Mouse (Mus musculus) adrenal gland (tissue): ENCODE measurements around the gene Dact1.

ENCODE experiments used
- intact Hi-C: fragments of 180-260 bp; cut with DNase I; formaldehyde crosslinking; loops from one replicate; pipeline ENCODE4 v1.15.1; 2025

The Dact1 gene

GRCm38 (mm10) chr12:71337025-71337582 is 27.4 kb downstream of the Dact1 start:
- intact Hi-C loops, result no loop called here

- intact Hi-C loops, result no loop called here
Measured at GRCm38 (mm10) chr12:71337896-71338463, 28.3 kb downstream of the Dact1 start.

- intact Hi-C loops, result no loop called here
Measured at GRCm38 (mm10) chr12:71339142-71339848, 29.6 kb downstream of the Dact1 start.

- intact Hi-C loops, result no loop called here
Measured at GRCm38 (mm10) chr12:71342397-71342796, 32.7 kb downstream of the Dact1 start.

- intact Hi-C loops, result no loop called here
Measured at GRCm38 (mm10) chr12:71345471-71345870, 35.8 kb downstream of the Dact1 start.

- intact Hi-C loops, result no loop called here
Measured at GRCm38 (mm10) chr12:71346071-71346470, 36.4 kb downstream of the Dact1 start.

- intact Hi-C loops, result no loop called here
Measured at GRCm38 (mm10) chr12:71348401-71348896, 38.8 kb downstream of the Dact1 start.

GRCm38 (mm10) chr12:71350077-71350476 is 40.4 kb downstream of the Dact1 start:
- intact Hi-C loops, result no loop called here

- intact Hi-C loops, result no loop called here
Measured at GRCm38 (mm10) chr12:71354656-71355055, 45.0 kb downstream of the Dact1 start.

GRCm38 (mm10) chr12:71355092-71355491 is 45.4 kb downstream of the Dact1 start:
- intact Hi-C loops, result no loop called here

GRCm38 (mm10) chr12:71361616-71362015 is 51.9 kb downstream of the Dact1 start:
- intact Hi-C loops, result no loop called here

GRCm38 (mm10) chr12:71362425-71362824 is 52.7 kb downstream of the Dact1 start:
- intact Hi-C loops, result no loop called here

GRCm38 (mm10) chr12:71364106-71364505 is 54.4 kb downstream of the Dact1 start:
- intact Hi-C loops, result no loop called here

- intact Hi-C loops, result no loop called here
Measured at GRCm38 (mm10) chr12:71364531-71364930, 54.8 kb downstream of the Dact1 start.

GRCm38 (mm10) chr12:71365208-71365607 is 55.5 kb downstream of the Dact1 start:
- intact Hi-C loops, result no loop called here

GRCm38 (mm10) chr12:71366175-71366574 is 56.5 kb downstream of the Dact1 start:
- intact Hi-C loops, result no loop called here

- intact Hi-C loops, result no loop called here
Measured at GRCm38 (mm10) chr12:71368631-71369030, 58.9 kb downstream of the Dact1 start.
